Mouse (Mus musculus) left cerebral cortex, postnatal 25 days (tissue): Measurements from ENCODE around the gene Shank3. TPM values are rescaled to one million over a fixed set of nuclear protein-coding genes. Genes with fewer than 3 reads are reported as not detected.

Experiments used
- DNase-seq, 2 experiments: peaks; one replicate each; pipeline ENCODE4 v3.0.0; 2022; ENCODE audit warnings: low spot score in 2 of 2, mixed read lengths in 1 of 2
- intact Hi-C: fragments of 180-260 bp; cut with DNase I; formaldehyde crosslinking; loops from one replicate; pipeline ENCODE4 v1.15.1; 2025
- total RNA-seq, 2 experiments: library from RNA; stranded (reverse); gene quantifications; 2 replicates each; pipeline ENCODE4 v1.2.3; 2021

The Shank3 gene
- total RNA-seq, 2 experiments from 2014 or later = 210 to 243 TPM

DNA sequence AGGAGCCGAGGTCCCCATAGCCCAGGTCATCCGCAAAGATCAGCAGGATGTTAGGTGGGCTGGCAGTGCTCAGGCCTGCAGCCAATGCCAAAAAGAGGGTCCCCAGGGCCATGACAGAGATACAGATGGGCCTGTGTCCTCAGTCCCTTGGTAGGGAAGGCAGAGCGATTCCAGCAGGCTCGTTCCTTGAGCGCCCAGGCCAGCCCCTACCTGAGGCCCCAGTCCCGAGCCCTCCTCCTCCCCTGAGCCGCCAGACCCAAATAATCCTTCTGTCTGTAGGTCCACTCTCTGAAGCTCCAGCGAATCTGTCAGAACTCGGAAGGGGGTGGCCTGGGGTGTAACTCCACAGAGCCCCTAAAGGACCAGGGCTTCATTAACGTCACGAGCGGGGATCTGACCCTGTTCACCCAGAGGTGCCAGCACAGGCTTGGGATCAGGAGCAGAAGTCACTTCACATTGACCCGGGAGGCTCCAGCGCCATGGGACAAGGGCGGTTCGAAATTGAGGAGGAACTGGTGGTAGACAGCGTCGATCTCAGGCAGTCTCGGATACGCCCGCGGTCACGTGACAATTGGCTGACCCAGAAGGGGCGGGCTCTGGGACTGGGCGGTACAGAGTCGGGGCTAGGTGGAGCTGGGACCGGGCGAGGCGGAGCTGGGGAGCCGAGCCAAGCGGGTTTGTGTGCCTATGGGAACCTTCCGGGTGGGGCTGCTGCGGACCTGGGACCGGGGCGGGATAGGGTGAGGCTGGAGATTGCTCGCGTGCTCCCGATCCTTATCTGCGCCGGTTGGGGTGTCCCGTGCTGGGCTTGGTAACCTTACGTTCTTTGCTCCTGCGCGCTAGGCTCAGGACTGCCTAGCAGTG, 23.6 kb upstream of the Shank3 start:
- intact Hi-C loops = loop anchor here (1.0 to 2.0 kb wide), 2 partner anchors 22 to 47 kb away; partner anchors contain the start of genes C730034F03Rik, Chkb and Gm44502
- DNase-seq = peak; percentile 92 to 97

DNA sequence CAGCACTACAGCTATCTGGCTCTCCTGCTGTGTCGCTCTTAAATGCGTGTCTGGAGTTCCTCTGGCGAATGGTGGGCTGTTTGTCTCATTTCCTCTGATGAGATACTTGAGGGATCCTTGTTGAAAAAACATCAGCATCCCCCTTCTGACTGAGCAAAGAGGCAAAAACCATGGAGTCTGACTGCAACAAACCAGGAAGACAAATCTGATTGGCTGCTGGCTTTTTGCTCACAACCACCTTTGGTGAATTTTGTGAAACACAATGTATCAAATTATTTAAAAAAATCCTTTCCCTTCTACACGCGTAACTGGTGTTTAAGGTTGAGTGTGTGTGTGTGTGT, 23.0 kb upstream of the Shank3 start:
- intact Hi-C loops = loop anchor here (1.0 to 2.0 kb wide), 2 partner anchors 22 to 48 kb away; partner anchors contain the start of genes C730034F03Rik, Chkb and Gm44502

DNA sequence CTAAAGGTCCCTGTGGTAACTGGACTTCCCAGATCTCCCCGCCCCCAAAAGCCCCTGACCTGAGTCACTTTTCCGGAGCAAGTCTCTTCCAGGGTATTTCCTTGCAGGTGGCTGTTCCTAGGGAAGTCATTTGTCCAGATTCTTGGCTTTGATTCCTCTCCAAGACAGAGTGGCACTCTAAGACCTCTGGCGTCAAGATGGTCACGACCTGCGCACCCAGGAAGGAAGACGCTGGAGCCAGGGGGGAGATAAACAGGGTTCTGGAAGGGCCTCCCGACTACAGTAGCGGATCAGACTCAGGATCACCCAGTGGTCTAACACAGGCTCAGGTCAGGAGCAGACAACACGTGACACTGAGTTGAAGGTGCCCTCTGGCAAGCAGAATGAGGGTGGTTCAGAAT, 22.3 kb upstream of the Shank3 start, which contains the start of gene Arsa:
Gene Arsa, minus strand, starts transcription at position 335 of the 401 bp plus-strand sequence.
- DNase-seq = no peak

More for the DNA sequence above, 23.0 kb upstream of the Shank3 start:
- no peak for DNase-seq

DNA sequence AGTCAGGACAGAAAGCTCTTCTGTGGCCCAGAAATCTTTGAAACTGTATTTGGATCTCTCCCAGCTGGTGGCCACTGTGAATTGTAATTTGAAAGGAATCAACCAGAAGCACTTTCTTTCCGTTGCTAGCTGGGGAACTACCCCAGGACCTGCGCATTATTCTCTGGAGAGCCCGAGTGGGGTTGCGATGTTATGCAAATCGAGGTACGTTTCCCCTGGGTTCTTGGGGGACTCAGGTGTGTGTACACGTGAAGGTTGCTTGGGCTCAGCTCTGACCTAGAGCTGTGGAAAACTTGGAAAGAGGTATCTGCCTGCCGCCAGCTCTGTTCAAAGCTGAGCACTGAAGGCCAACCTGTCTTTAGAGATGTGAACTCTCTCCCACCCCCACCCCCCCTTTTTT, 21.6 kb upstream of the Shank3 start:
- DNase-seq = no peak
- intact Hi-C loops = loop anchor here (2.0 kb wide), 1 partner anchor 49 kb away; the partner anchor contains the start of genes C730034F03Rik, Chkb and Gm44502

More for the DNA sequence above, 22.3 kb upstream of the Shank3 start, which contains the start of gene Arsa:
- intact Hi-C loops = loop anchor here (2.0 kb wide), 1 partner anchor 48 kb away; the partner anchor contains the start of genes C730034F03Rik, Chkb and Gm44502

DNA sequence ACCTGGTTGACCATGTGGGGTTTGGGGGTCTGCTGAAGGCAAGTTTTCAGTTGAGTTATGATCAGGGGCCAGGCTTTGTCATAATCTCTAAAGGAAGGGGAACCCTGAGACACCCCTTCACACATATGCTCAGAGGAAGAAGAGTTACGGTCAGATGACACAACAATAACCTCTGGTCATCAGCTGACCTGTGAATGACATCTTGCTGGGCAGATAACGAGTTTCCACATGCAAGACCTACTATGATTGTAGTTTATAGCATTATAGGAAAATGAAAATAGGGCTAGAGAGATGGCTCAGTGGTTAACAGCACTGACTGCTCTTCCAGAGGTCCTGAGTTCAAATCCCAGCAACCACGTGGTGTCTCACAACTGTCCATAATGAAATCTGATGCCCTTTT, 20.8 kb upstream of the Shank3 start:
- no peak for DNase-seq
- intact Hi-C loops = no loop called here

DNA sequence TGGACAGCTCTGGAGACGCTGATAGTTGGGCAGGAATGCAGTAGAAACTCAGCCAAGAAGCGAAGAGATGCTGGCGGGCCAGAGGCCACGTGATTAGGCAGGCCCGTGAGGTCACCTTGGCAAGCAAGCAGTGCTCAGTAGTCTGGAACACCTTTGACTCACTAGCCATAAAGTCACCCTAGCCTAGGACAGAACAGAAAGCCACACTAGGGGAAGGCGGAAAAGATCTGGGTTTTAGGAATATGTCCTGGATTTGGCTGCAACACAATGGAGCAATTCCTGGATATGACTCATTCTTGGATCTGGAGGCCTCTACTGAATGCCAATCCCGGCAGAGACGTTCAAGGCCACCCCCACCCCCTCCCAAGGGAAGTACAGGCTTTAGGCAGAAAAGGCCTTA, 18.8 kb upstream of the Shank3 start:
- intact Hi-C loops = no loop called here
- DNase-seq = peak in 1 of 2 experiments; percentile 53

DNA sequence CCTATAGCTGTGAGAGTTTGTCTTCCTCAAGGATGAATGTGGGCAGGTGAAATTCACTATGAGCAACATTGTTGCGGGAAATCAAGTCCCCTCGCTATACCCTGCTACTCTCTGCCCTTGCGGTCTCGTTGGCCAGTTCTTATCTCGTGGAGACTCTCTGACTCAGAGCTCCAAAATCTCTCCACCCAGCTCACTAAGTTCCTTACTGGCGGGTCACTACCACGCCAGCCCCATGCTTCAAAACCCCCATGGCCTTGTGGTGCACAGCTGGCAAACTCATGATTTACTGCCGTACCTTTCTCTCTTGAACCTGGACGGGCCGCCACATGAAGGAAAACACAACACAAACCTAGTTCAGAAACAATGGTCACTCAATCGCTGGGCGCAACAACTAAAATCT, 11.2 kb upstream of the Shank3 start:
- no peak for DNase-seq
- intact Hi-C loops = no loop called here

DNA sequence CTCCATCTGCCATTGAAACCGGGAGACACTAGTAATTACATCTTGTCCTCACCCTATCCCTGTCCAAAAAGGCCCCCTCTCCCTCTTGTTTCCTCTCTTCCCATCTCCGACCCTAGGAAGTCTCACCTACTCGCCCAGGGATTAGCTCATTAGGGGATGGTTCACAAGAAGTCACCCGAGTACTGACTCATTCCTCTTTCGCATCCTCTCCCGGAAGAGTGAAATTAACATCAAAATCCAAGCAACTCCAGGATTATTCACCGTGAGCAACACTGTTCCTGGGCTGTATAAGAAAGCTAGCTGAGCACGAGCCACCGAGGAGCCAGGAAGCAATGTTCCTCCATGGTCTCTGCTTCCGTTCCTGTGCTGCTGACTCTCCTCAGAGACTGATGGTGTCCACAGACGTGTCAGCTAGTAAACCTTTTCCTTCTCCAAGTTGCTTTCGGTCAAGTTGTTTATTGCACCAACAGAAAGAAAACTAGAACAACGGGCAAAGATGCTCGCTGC, 10.8 kb upstream of the Shank3 start:
- intact Hi-C loops = no loop called here
- no peak for DNase-seq

DNA sequence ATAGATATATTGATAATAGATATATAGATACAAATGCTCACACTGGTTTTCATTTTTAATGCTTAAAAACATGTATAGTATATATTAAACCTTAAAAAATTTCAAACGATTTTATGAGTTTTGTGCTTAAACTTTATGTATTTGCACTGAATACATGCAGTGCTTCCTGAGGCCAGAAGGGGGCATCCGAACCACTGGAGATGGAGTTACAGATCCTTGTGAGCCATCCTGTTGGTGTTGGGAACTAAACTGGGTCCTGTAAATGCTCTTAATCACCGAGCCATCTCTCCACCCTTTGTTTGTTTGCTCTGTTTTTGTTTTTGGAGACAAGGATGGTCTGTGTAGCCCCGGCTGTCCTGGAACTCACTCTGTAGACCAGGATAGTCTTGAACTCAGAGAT, 4.5 kb upstream of the Shank3 start:
- intact Hi-C loops = no loop called here
- no peak for DNase-seq

DNA sequence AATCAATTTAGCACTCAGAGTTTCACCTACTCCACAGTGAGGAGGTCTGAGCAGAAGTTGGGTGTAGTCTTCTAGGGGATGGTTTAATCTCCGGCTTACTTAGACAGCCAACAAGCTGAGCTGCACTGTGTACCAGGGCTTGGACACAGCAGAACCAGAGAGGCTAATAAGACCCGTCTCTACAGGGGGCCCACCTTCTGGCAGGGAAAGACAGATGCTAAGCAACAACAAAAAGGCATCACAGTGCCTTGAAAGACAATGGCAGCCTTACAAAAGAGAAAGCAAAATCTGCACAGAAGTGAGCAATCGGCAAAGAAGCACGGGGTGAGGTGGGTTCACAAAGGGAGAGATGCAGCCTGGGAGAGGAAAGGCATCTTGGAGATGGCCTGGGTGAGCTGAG, 3.3 kb upstream of the Shank3 start:
- intact Hi-C loops = no loop called here
- no peak for DNase-seq

DNA sequence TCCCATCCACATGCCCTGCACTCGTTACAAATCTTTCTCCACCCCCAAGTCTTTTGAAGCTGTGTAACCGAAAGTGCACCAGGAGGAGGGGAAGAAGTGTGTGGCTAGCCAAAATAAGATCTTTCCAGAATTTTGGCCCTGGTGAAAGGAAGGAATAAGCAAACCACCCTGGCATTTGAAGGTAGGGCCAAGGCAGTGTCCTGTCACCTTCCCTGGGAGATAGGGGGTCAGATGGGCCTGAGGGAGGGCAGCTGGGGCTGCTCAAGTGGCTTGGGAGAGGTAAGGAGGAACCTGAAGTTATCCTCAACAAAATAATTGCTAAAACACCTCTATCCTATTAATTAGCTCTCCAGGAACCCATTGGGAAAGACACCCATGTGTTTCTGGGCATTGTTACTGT, 2.6 kb upstream of the Shank3 start:
- DNase-seq = no peak
- intact Hi-C loops = no loop called here

DNA sequence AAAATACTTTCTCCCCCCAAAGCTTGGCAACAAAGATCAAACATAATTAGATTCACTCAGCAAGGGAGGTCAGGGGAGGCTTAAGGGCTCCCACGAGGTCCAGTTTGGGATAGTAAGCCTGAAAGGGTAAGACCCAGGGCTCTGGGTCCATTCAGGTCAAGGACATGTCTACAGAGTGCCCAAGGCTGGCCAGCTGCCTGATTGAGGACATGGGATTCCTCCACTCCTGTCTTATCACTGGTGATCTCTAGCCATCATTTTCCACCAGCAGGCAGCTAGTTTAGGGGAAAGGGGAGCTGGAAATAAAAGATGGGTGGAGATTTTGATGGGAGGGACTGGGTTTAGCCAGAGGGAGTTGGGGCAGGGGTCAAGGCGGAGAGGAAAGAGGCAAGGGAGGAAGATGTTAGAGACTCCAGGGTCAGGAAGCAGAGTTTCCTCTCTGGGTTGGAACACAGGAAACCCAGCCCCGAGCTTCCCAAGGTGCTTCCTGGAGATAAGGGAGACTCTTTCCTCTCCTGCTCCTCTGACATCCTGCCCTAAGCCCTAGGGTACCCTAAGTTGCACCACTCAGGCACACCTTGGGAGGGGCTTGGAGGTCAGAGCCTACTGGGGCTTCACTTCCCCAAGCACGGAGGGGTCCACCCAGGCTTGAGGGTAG, 1.9 kb upstream of the Shank3 start:
- no peak for DNase-seq
- intact Hi-C loops = loop anchor here (1.0 kb wide), 1 partner anchor 21 kb away; no protein-coding TSS in a partner anchor

DNA sequence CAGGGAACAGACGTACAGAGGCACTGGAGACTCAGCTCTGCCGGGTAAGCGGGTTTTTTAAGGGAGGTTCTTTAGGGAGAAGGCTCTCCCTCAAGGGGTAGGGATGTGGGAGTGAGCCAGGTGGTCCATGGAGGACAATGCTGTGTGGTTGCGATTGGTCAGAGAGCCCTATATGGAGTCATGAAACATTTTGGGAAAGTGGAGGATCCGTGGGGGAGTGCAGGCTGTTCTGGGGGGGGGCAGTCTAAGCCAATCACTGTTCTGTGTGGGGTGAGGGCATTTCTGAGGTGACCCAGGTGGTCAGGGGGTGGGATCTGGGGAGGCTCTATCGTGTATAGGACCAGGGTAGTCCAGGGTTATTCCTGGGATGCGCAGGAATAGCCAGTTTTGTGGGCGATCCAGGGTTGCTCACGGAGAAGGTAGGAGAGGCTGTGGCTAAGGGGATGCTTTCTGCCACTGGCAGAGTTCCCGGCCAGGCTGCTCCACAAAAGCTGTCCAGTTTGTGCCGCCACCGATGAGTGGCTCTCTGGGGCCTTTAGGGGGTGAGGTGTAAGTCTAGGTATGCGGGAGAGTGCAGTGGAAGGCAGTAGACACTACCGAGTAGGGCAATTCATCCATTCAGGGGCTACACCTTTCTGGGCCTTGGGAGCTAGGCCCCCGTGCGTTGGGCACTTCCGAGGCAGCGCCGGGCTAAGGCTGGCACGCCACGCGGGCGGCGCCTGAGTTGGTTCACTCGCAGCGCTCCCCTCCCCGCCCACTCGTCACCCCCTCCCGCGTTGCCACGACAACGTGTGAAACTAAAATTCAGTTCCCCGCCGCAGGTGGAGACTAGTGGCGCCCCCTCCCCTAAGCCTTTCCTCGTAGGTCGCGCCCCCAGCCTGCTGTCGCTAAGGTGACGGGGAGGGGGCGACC, 1.1 kb upstream of the Shank3 start:
- peak; percentile 85 to 92 for DNase-seq
- intact Hi-C loops = loop anchor here (1.0 kb wide), 1 partner anchor 22 kb away; no protein-coding TSS in a partner anchor

DNA sequence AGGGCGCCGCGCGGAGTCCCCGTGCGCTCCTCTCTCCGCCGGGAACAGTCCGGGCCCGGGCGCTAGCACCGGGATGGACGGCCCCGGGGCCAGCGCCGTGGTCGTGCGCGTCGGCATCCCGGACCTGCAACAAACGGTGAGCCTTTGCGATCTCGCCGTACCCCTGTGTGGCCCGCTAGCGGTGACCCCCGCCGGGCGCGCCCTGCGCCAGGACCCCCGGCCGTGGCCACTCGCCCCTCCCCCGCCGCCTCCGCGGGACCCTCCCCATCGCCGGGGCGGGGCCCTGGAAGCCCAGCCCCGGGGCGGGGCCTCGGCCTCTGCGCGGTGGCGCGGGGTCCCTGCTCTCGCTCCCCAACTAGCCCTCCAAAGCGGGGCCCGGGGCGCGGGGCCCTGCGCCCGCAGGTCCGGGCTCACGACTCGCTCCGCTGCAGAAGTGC, 379 bp downstream of the Shank3 start:
- DNase-seq = peak in 1 of 2 experiments; percentile 73
- intact Hi-C loops = loop anchor here (2.0 kb wide), 1 partner anchor 25 kb away; no protein-coding TSS in a partner anchor

DNA sequence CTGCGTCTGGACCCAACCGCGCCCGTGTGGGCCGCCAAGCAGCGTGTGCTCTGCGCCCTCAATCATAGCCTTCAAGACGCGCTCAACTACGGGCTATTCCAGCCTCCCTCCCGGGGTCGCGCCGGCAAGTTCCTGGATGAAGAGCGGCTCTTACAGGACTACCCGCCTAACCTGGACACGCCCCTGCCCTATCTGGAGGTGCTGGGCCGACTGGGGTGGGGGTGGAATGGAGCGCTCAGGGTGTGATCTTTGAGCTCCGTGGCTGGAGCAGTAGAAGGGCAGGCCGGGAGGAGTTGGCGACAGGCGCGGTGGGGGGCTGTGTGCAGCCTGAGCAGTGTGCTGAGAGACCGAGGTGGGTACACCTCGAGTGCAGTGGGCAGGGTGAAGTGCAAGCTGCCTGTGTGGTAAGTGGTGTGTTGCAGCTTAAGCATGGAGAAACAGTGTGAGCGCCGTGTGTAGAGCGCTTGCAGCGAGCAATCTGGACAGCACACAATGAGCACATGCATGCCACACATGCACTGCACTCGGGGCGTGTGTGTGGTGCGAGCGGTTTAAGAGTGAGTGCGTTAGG, 883 bp downstream of the Shank3 start:
- intact Hi-C loops = loop anchor here (2.0 kb wide), 1 partner anchor 24 kb away; no protein-coding TSS in a partner anchor
- peak in 1 of 2 experiments; percentile 48 for DNase-seq

DNA sequence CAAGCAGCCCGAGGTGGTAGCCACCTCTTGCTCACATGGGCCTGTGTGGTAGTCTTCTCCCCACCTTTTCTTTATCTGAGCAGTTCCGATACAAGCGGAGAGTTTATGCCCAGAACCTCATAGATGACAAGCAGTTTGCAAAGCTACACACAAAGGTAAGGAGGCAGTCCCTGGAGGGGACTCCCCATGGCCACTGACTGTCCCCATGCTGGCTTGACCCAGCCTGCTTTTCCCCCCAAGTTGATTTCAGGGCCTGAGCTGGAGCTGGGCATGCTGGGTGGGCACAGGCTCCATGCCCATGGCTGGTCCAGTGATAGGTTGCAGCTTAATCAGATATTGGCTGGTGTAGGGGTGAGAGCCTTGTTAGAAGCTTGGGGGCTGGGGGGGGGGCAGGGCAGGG, 1.9 kb downstream of the Shank3 start:
- no peak for DNase-seq
- intact Hi-C loops = loop anchor here (2.0 kb wide), 1 partner anchor 23 kb away; no protein-coding TSS in a partner anchor

DNA sequence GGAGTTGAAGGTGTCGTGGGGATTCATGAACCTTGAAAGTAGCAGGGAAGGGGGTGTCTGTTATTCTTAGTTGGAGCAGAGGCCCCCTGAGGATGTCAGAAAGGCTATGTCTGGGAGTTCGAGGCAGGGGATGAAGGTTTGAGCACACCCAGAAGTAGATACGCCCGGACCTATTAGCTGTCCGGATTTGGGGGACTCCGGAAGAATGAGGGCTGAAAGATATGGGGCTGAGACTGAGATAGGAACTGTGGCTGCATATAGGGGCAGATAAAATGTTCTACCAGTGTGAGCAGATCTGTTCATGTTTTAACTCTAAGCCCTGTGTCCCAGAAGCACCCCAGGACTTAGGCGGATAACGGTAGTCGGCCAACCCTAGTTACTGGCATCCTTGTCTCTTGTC, 5.4 kb downstream of the Shank3 start:
- intact Hi-C loops = no loop called here
- no peak for DNase-seq

DNA sequence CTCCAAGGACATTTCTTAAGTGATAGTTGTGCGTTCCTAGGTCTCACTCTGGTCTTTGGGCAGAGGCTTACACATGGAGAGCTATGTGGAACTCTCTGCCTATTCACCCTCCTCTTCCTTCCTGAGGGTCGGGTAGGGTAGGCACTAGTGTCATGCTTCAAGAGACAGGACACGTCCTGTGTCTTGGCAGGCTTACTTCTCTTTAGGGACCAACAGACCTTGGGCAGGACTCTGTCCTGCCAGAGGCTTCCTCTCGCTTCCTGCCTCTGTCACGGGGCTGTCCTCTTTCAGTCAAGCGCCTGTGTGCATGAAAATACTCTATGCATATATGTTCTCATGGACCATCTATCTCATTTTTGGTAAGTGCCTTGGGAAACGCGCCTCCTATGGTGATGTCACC, 8.3 kb downstream of the Shank3 start:
- no peak for DNase-seq
- intact Hi-C loops = no loop called here

DNA sequence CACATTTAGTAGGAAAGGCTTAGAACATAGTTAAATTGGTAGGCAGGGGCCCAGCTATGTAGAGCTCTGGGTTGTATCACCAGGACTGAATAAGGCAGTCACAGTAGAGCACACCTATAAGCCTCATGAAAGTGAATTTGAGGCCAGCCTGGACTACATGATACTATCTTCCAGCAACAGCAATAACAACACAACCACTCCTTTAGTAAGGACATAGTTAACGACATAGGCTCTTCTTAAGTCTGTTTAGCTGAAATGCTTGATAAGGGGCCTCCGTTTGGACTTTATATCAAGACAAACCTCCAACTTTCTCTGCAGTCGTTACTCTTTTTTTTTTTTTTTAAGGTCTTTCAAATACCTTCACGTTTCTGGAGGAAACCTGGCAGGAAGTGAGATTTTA, 13.3 kb downstream of the Shank3 start:
- intact Hi-C loops = no loop called here
- no peak for DNase-seq
